Mouse (Mus musculus): ENCODE data around the gene Olfr888. TPM values are rescaled to one million over a fixed set of nuclear protein-coding genes. Genes with fewer than 3 reads are reported as not detected.

The Olfr888 gene
- polyA plus RNA-seq (2017; shearing (Covaris generic)), result not detected

GRCm38 (mm10) chr9:38107828-38108227 is at the start of gene Olfr888:
Gene Olfr888, plus strand, starts transcription at chr9:38108128.

DNA sequence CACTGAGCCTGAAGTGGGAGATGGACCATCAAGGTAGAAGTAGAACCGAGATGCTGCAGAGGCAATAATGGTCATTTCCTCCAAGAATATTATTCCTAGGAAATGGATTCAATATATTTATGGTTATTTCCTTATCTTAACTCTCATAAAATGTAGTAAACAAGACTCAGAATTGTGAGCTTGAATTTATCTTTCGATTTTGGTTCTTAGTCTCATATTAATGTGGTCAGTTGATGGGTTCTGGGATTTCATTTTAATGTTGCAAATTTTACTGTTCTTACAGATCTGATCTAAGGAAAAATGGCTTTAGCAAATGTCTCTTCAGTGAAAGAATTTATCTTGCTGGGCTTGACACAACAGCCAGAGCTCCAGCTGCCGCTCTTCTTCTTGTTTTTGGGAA is 46.9 kb upstream of the Olfr888 start, which contains the start of gene Olfr885:
Gene Olfr885, plus strand, starts transcription at position 301 of the 400 bp plus-strand sequence.

DNA sequence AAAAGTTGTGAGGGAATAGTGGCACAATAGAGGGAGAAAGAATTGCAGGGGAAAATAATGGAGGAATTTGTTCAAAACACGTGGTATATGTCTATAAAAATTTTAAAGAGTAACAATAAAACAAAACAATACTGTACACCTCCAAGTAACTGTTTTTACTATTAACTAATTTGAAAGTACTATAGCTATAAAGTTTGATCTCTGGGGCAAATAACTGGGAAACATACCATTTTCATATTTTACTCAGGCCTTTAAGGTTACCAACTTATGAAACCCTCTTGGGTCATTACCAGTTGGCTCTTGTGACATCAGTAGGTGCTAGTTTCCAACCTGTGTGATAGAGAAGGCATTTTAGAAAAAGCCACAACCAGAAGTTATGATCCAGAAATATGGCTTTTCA is 24.2 kb upstream of the Olfr888 start, which contains the start of gene Olfr887:
Gene Olfr887, plus strand, starts transcription at position 301 of the 400 bp plus-strand sequence.

DNA sequence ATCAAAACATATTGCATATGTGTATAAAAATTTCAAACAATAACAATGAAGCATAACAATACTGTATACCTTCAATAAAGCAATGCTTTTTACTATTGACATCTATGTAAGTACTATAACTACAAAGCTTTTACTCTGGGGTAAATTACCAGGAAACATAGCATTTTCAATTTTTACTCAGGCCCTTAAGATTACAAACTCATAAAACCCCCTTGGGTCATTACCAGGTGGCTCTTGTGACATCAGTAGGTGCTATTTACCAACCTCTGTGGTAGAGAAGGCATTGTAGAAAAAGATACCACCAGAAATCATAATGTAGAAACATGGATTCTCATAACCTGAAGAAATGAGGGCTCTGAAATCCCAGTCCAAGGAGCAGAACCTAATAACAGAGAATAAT is 7.0 kb downstream of the Olfr888 start, which contains the start of gene Olfr889:
Gene Olfr889, plus strand, starts transcription at position 301 of the 400 bp plus-strand sequence.

DNA sequence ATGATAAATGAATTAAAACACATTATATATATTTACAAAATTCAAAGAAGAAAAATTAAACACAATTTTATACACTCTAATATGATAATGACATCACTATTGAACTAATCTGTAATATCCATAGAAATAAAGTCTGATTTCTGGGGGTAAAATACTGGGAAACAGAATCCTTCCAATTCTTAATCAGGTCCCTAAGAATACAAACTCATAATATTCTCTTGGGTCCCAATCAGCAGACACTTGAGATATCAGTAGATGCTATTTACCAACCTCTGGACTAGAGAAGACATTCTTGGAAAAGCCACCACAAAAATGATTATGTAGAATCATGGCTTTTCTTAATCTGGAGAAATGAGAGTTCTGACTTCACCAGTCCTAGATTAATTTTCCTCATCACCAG is 34.3 kb downstream of the Olfr888 start, which contains the start of gene Olfr890:
Gene Olfr890, plus strand, starts transcription at position 301 of the 400 bp plus-strand sequence.

Other genes starting within 250 kb of the Olfr888 start
- under 1 TPM in 1 of 2 experiments, not detected in 1; 0.76 TPM for gene Olfr145, start 211.4 kb upstream of the Olfr888 start, polyA plus RNA-seq (2017; shearing (Covaris generic))
- gene Olfr878, start 190.3 kb upstream of the Olfr888 start, polyA plus RNA-seq (2017; shearing (Covaris generic)), result 1 to 10 TPM in 1 of 2 experiments, under 1 TPM in 1; 0.12 to 1.7 TPM
- under 1 TPM; 0.40 to 0.48 TPM for gene Olfr881, start 116.3 kb upstream of the Olfr888 start, polyA plus RNA-seq (2017; shearing (Covaris generic))
- gene Olfr883, start 82.3 kb upstream of the Olfr888 start, polyA plus RNA-seq (2017; shearing (Covaris generic)), result not detected
- not detected for gene Olfr884, start 61.6 kb upstream of the Olfr888 start, polyA plus RNA-seq (2017; shearing (Covaris generic))
- gene Olfr885, start 46.8 kb upstream of the Olfr888 start, polyA plus RNA-seq (2017; shearing (Covaris generic)), result not detected
- under 1 TPM; 0.05 to 0.07 TPM for gene Olfr887, start 24.1 kb upstream of the Olfr888 start, polyA plus RNA-seq (2017; shearing (Covaris generic))
- 1 to 10 TPM in 1 of 2 experiments, under 1 TPM in 1; 0.12 to 1.2 TPM for gene Olfr889, start 7.1 kb downstream of the Olfr888 start, polyA plus RNA-seq (2017; shearing (Covaris generic))
- gene Olfr890, start 34.4 kb downstream of the Olfr888 start, polyA plus RNA-seq (2017; shearing (Covaris generic)), result 1 to 10 TPM in 1 of 2 experiments, not detected in 1; 1.7 TPM
- gene Olfr891, start 72.7 kb downstream of the Olfr888 start, polyA plus RNA-seq (2017; shearing (Covaris generic)), result not detected
- not detected for gene Olfr893, start 100.2 kb downstream of the Olfr888 start, polyA plus RNA-seq (2017; shearing (Covaris generic))
- gene Olfr894, start 109.9 kb downstream of the Olfr888 start, polyA plus RNA-seq (2017; shearing (Covaris generic)), result not detected
- not detected for gene Olfr143, start 144.6 kb downstream of the Olfr888 start, polyA plus RNA-seq (2017; shearing (Covaris generic))
- gene Olfr895, start 159.7 kb downstream of the Olfr888 start, polyA plus RNA-seq (2017; shearing (Covaris generic)), result not detected
- gene Olfr896-ps1, start 183.0 kb downstream of the Olfr888 start, polyA plus RNA-seq (2017; shearing (Covaris generic)), result not detected
- under 1 TPM in 1 of 2 experiments, not detected in 1; 0.10 TPM for gene Olfr25, start 220.9 kb downstream of the Olfr888 start, polyA plus RNA-seq (2017; shearing (Covaris generic))
- gene Olfr898, start 240.3 kb downstream of the Olfr888 start, polyA plus RNA-seq (2017; shearing (Covaris generic)), result under 1 TPM in 1 of 2 experiments, not detected in 1; 0.42 TPM

Data from inflammation-experienced regulatory T-cells (primary cell).